Mouse (Mus musculus) embryonic facial prominence, embryonic 14.5 days (tissue): ENCODE results near the gene Secisbp2l. TPM values are rescaled to one million over a fixed set of nuclear protein-coding genes. Genes with fewer than 3 reads are reported as not detected.

Experiments used
- ATAC-seq: fragments of 200-750 bp; cut with Nextera tagmentation; 2 replicates; pipeline ENCODE4 v1.8.0; 2017; ENCODE audit warnings: low read depth, moderate number of reproducible peaks, moderate TSS enrichment
- DNase-seq: peaks from one replicate; pipeline ENCODE4 v3.0.0-alpha.2; 2015; ENCODE audit warnings: low spot score
- H3K27ac ChIP-seq: fragments of 300-500 bp; sonication (generic); replicated peaks from 2 replicates; pipeline ENCODE4 v1.5.1; 2014; ENCODE audit warnings: low read depth, mild to moderate bottlenecking, low read length, moderate library complexity
- H3K27me3 ChIP-seq: fragments of 300-500 bp; sonication (generic); replicated peaks from 2 replicates; pipeline ENCODE4 v1.6.1; 2014; ENCODE audit warnings: low read length; ENCODE audit not compliant: control insufficient read depth, insufficient read depth
- H3K36me3 ChIP-seq: fragments of 300-500 bp; sonication (generic); 2 replicates; pipeline ENCODE4 v1.6.1; 2014; ENCODE audit warnings: low read length, mixed read lengths; ENCODE audit not compliant: control insufficient read depth, insufficient read depth
- H3K4me1 ChIP-seq: fragments of 300-500 bp; sonication (generic); 2 replicates; pipeline ENCODE4 v1.6.1; 2014; ENCODE audit warnings: antibody characterized with exemption, low read length; ENCODE audit not compliant: control insufficient read depth, insufficient read depth
- H3K4me2 ChIP-seq: fragments of 300-500 bp; sonication (generic); 2 replicates; pipeline ENCODE4 v1.6.1; 2014; ENCODE audit warnings: low read depth, mild to moderate bottlenecking, low read length, moderate library complexity, mixed read lengths
- H3K4me3 ChIP-seq: fragments of 300-500 bp; sonication (generic); 2 replicates; pipeline ENCODE4 v1.5.1; 2014; ENCODE audit warnings: low read depth, mild to moderate bottlenecking, low read length
- H3K9ac ChIP-seq: fragments of 300-500 bp; sonication (generic); 2 replicates; pipeline ENCODE4 v1.6.1; 2014; ENCODE audit warnings: low read depth, mild to moderate bottlenecking, low read length, moderate library complexity, mixed read lengths
- H3K9me3 ChIP-seq: fragments of 300-500 bp; sonication (generic); 2 replicates; pipeline ENCODE4 v1.6.1; 2016; ENCODE audit warnings: low read length; ENCODE audit not compliant: control insufficient read depth
- WGBS: fragments of 180-500 bp; shearing (Covaris S2); extraction: QIAGEN DNeasy Blood & Tissue Kit; methylation state at CpG from one replicate; pipeline ENCODE4 v1.1.7; 2014; 5-methylcytosine and 5-hydroxymethylcytosine counted together
- polyA plus RNA-seq: library from polyadenylated mRNA; unstranded; fragments of >200 nt; fragmentation: Nextera tagmentation; extraction: Ambion mirVana; gene quantifications from 2 replicates; pipeline ENCODE4 v1.2.1, GENCODE M21; 2014

The Secisbp2l gene
- polyA plus RNA-seq, 1 experiment from 2014 or later, result 21.8 TPM

- Histone ChIP-seq H3K4me1 (no peaks in the 10 kb centered on the region; the same call in 1 of the 2 replicates), H3K4me2 (no peak overlapping the region), H3K27me3 (no peaks in the 10 kb centered on the region), H3K27ac (no peak overlapping the region), H3K36me3 (no peaks in the 10 kb centered on the region), H3K9ac (no peak overlapping the region), H3K4me3 (no peak overlapping the region), H3K9me3 (0 out of 2 replicates have a peak, but pooled peaks cover 5% of the 10 kb centered on the region)
- 0 out of 2 replicates have a peak, but pooled peaks have one; percentile 37 for ATAC-seq
- peak; percentile 25 for DNase-seq
- WGBS, result 74% methylated on average over 4 of the region's 4 CpGs
Observed at GRCm38 (mm10) chr2:125801947-125802346, 19.3 kb upstream of the Secisbp2l start.

- WGBS, result 58% methylated on average over 8 of the region's 8 CpGs
- no peaks in the 10 kb centered on the region for H3K27me3 ChIP-seq
- ATAC-seq, result no peak
Observed at GRCm38 (mm10) chr2:125801038-125801437, 18.4 kb upstream of the Secisbp2l start.

GRCm38 (mm10) chr2:125800428-125800827, 17.8 kb upstream of the Secisbp2l start:
- Histone ChIP-seq H3K36me3 (no peaks in the 10 kb centered on the region), H3K4me1 (no peaks in the 10 kb centered on the region; the same call in 1 of the 2 replicates), H3K4me2 (no peak overlapping the region), H3K9me3 (no peaks in the 10 kb centered on the region), H3K27ac (no peak overlapping the region), H3K4me3 (no peak overlapping the region), H3K27me3 (no peaks in the 10 kb centered on the region), H3K9ac (no peak overlapping the region)
- DNase-seq (no peak), ATAC-seq (no peak)
- WGBS, result 68% methylated on average over 4 of the region's 4 CpGs

More at GRCm38 (mm10) chr2:125801038-125801437, 18.4 kb upstream of the Secisbp2l start:
- no peaks in the 10 kb centered on the region for H3K36me3 ChIP-seq
- H3K9ac ChIP-seq, result no peak overlapping the region; the same call in 1 of the 2 replicates
- no peaks in the 10 kb centered on the region for H3K9me3 ChIP-seq
- DNase-seq, result no peak
- H3K4me2 ChIP-seq, result no peak overlapping the region
- H3K4me3 ChIP-seq, result no peak overlapping the region
- H3K27ac ChIP-seq, result no peak overlapping the region
- no peaks in the 10 kb centered on the region; the same call in 1 of the 2 replicates for H3K4me1 ChIP-seq

- no peak overlapping the region for H3K27ac ChIP-seq
- H3K9ac ChIP-seq, result no peak overlapping the region
- no peak overlapping the region for H3K4me3 ChIP-seq
- no peaks in the 10 kb centered on the region for H3K9me3 ChIP-seq
- no peaks in the 10 kb centered on the region; the same call in 1 of the 2 replicates for H3K4me1 ChIP-seq
- H3K27me3 ChIP-seq, result no peaks in the 10 kb centered on the region
- H3K36me3 ChIP-seq, result no peaks in the 10 kb centered on the region
- ATAC-seq (no peak), DNase-seq (no peak)
- no peak overlapping the region for H3K4me2 ChIP-seq
Observed at GRCm38 (mm10) chr2:125797872-125798271, 15.2 kb upstream of the Secisbp2l start.

GRCm38 (mm10) chr2:125795118-125795517, 12.4 kb upstream of the Secisbp2l start:
- WGBS, result 70% methylated on average over 2 of the region's 2 CpGs
- H3K9me3 ChIP-seq, result no peaks in the 10 kb centered on the region

GRCm38 (mm10) chr2:125794166-125794565, 11.5 kb upstream of the Secisbp2l start:
- H3K4me3 ChIP-seq, result no peak overlapping the region
- no peak overlapping the region for H3K27ac ChIP-seq
- 69% methylated on average over 2 of the region's 2 CpGs for WGBS
- no peaks in the 10 kb centered on the region for H3K27me3 ChIP-seq
- no peak for ATAC-seq
- H3K9me3 ChIP-seq, result no peaks in the 10 kb centered on the region
- H3K4me2 ChIP-seq, result no peak overlapping the region
- no peak overlapping the region for H3K9ac ChIP-seq
- DNase-seq, result no peak
- H3K36me3 ChIP-seq, result no peaks in the 10 kb centered on the region
- H3K4me1 ChIP-seq, result no peaks in the 10 kb centered on the region

More at GRCm38 (mm10) chr2:125795118-125795517, 12.4 kb upstream of the Secisbp2l start:
- ATAC-seq, result no peak
- Histone ChIP-seq H3K9ac (no peak overlapping the region), H3K36me3 (no peaks in the 10 kb centered on the region), H3K27ac (no peak overlapping the region), H3K4me2 (no peak overlapping the region), H3K4me1 (no peaks in the 10 kb centered on the region), H3K4me3 (no peak overlapping the region), H3K27me3 (no peaks in the 10 kb centered on the region)
- DNase-seq, result no peak

- no peak overlapping the region for H3K27ac ChIP-seq
- no peak overlapping the region for H3K9ac ChIP-seq
- no peaks in the 10 kb centered on the region for H3K36me3 ChIP-seq
- H3K4me3 ChIP-seq, result no peak overlapping the region
- no peaks in the 10 kb centered on the region for H3K4me1 ChIP-seq
- H3K4me2 ChIP-seq, result no peak overlapping the region
- no peak for ATAC-seq
- WGBS, result 83% methylated on average over 11 of the region's 11 CpGs
- no peaks in the 10 kb centered on the region for H3K9me3 ChIP-seq
- DNase-seq, result no peak
- no peaks in the 10 kb centered on the region for H3K27me3 ChIP-seq
Observed at GRCm38 (mm10) chr2:125792879-125793261, 10.2 kb upstream of the Secisbp2l start.

GRCm38 (mm10) chr2:125792144-125792878, 9.6 kb upstream of the Secisbp2l start:
- no peak for ATAC-seq
- Histone ChIP-seq H3K9me3 (no peaks in the 10 kb centered on the region), H3K27ac (no peak overlapping the region), H3K27me3 (no peaks in the 10 kb centered on the region), H3K4me2 (no peak overlapping the region), H3K36me3 (no peaks in the 10 kb centered on the region), H3K4me1 (no peaks in the 10 kb centered on the region), H3K9ac (no peak overlapping the region), H3K4me3 (no peak overlapping the region)
- no peak for DNase-seq
- WGBS, result 63% methylated on average over 2 of the region's 2 CpGs

GRCm38 (mm10) chr2:125791485-125791885, 8.8 kb upstream of the Secisbp2l start:
- Histone ChIP-seq H3K9ac (no peak overlapping the region), H3K27ac (no peak overlapping the region), H3K27me3 (no peaks in the 10 kb centered on the region), H3K36me3 (no peaks in the 10 kb centered on the region), H3K4me1 (no peaks in the 10 kb centered on the region), H3K4me3 (no peak overlapping the region), H3K4me2 (no peak overlapping the region), H3K9me3 (no peaks in the 10 kb centered on the region)
- WGBS, result 68% methylated on average over 7 of the region's 7 CpGs
- no peak for ATAC-seq
- DNase-seq, result no peak
